Mouse (Mus musculus) midbrain, embryonic 11.5 days (tissue): Measurements from ENCODE around the gene Limch1. TPM values are rescaled to one million over a fixed set of nuclear protein-coding genes. Genes with fewer than 3 reads are reported as not detected.

Experiments
- ATAC-seq: fragments of 200-750 bp; cut with Nextera tagmentation; 2 replicates; pipeline ENCODE4 v1.8.0; 2017; ENCODE audit warnings: moderate TSS enrichment, moderate library complexity; ENCODE audit not compliant: low FRiP score
- DNase-seq: peaks from one replicate; pipeline ENCODE4 v3.0.0; 2015; ENCODE audit warnings: low spot score; ENCODE audit errors: missing footprints
- H3K27ac ChIP-seq: fragments of 300-500 bp; sonication (generic); 2 replicates; pipeline ENCODE4 v1.5.1; 2014; ENCODE audit warnings: low read depth, low read length
- H3K27me3 ChIP-seq: fragments of 300-500 bp; sonication (generic); 2 replicates; pipeline ENCODE4 v1.6.1; 2014; ENCODE audit warnings: mild to moderate bottlenecking, low read length, moderate library complexity, mixed read lengths; ENCODE audit not compliant: control insufficient read depth, insufficient read depth
- H3K36me3 ChIP-seq: fragments of 300-500 bp; sonication (generic); 2 replicates; pipeline ENCODE4 v1.6.1; 2014; ENCODE audit warnings: mild to moderate bottlenecking, low read length, moderate library complexity, mixed read lengths; ENCODE audit not compliant: control insufficient read depth, insufficient read depth
- H3K4me1 ChIP-seq: fragments of 300-500 bp; sonication (generic); 2 replicates; pipeline ENCODE4 v1.6.1; 2014; ENCODE audit warnings: low read length; ENCODE audit not compliant: control insufficient read depth, insufficient read depth
- H3K4me2 ChIP-seq: fragments of 300-500 bp; sonication (generic); 2 replicates; pipeline ENCODE4 v1.6.1; 2014; ENCODE audit warnings: mild to moderate bottlenecking, moderate library complexity
- H3K4me3 ChIP-seq: fragments of 300-500 bp; sonication (generic); 2 replicates; pipeline ENCODE4 v1.5.1; 2014; ENCODE audit warnings: low read depth, low read length
- H3K9ac ChIP-seq: fragments of 300-500 bp; sonication (generic); 2 replicates; pipeline ENCODE4 v1.6.1; 2014; ENCODE audit warnings: low read length
- H3K9me3 ChIP-seq: fragments of 300-500 bp; sonication (generic); 2 replicates; pipeline ENCODE4 v1.6.1; 2016; ENCODE audit warnings: low read length; ENCODE audit not compliant: control insufficient read depth
- WGBS: fragments of 180-500 bp; shearing (Covaris S2); extraction: QIAGEN DNeasy Blood & Tissue Kit; methylation state at CpG from one replicate; pipeline ENCODE4 v1.1.7; 2014; 5-methylcytosine and 5-hydroxymethylcytosine counted together
- polyA plus RNA-seq: library from polyadenylated mRNA; unstranded; fragments of >200 nt; fragmentation: Nextera tagmentation; extraction: Ambion mirVana; gene quantifications from 2 replicates; pipeline ENCODE4 v1.2.1, GENCODE M21; 2014

Gene Limch1
- polyA plus RNA-seq, 1 experiment from 2014 or later: 50.5 TPM

- Histone ChIP-seq H3K9me3 (no peaks in the 10 kb centered on the region), H3K27ac (peak overlapping the region; percentile 32), H3K9ac (no peak overlapping the region), H3K4me1 (peaks cover 9% of the 10 kb centered on the region; the same call in 1 of the 2 replicates), H3K4me3 (no peak overlapping the region), H3K36me3 (no peaks in the 10 kb centered on the region), H3K27me3 (no peaks in the 10 kb centered on the region), H3K4me2 (no peak overlapping the region)
- peak; percentile 85 for DNase-seq
- WGBS: 61% methylated on average over 6 of the region's 6 CpGs
- peak; percentile 89 for ATAC-seq
Measured at GRCm38 (mm10) chr5:66822500-66823205, 77.0 kb downstream of the Limch1 start.

DNA sequence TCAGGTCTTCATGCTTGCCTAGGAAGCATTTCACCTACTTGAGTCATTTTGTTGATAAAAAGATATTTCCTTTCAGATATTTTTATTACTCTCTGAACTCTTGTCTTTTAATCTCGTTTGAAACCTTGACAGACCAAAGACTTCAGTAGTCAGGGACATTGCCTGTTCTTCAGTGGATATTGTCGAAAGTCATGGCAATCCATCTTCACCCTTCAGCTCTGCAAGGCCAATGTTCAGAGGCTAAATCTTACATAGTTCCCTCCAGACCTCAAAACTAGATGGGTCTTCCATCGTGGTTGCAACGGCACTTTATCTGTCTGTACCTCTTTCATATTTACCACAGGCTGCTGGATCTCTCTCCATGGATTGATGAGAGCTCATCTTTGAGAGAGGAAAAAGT lies 80.0 kb downstream of the Limch1 start:
- Histone ChIP-seq H3K9me3 (no peaks in the 10 kb centered on the region), H3K36me3 (no peaks in the 10 kb centered on the region), H3K4me2 (no peak overlapping the region), H3K9ac (no peak overlapping the region), H3K4me3 (no peak overlapping the region), H3K27ac (no peak overlapping the region), H3K4me1 (peaks cover 9% of the 10 kb centered on the region; the same call in 1 of the 2 replicates), H3K27me3 (no peaks in the 10 kb centered on the region)
- 92% methylated on average over 4 of the region's 4 CpGs for WGBS
- ATAC-seq (no peak), DNase-seq (peak; percentile 80)

GRCm38 (mm10) chr5:66826844-66827243 lies 81.2 kb downstream of the Limch1 start:
- H3K27me3 ChIP-seq: no peaks in the 10 kb centered on the region
- no peak overlapping the region for H3K9ac ChIP-seq
- DNase-seq: no peak
- no peaks in the 10 kb centered on the region for H3K36me3 ChIP-seq
- 79% methylated on average over 8 of the region's 8 CpGs for WGBS
- H3K9me3 ChIP-seq: no peaks in the 10 kb centered on the region
- no peak overlapping the region for H3K4me2 ChIP-seq
- no peak overlapping the region for H3K4me3 ChIP-seq
- ATAC-seq: no peak
- no peak overlapping the region for H3K27ac ChIP-seq
- peaks cover 9% of the 10 kb centered on the region; the same call in 1 of the 2 replicates for H3K4me1 ChIP-seq

DNA sequence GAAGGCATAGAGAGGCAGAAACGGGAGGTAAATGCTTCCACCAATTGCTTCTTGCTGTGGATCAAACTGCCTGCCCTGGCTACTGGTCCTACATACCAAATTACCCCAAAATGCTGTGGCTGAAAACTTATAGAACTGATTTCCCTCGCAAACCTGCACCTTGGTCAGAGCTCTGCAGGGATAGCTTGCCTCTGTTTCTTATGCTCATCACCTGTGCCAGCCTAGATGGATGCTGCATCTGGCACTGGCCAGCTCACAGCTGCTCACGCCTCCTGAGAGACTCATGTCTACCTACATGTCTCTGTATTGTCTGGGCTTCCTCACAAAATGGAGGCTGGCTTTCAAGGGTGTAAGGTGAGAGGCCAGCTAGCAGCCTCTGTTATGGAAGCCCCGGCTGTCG lies 83.9 kb downstream of the Limch1 start:
- H3K4me2 ChIP-seq: no peak overlapping the region
- no peaks in the 10 kb centered on the region for H3K9me3 ChIP-seq
- ATAC-seq (no peak), DNase-seq (peak; percentile 61)
- H3K4me1 ChIP-seq: no peaks in the 10 kb centered on the region
- no peaks in the 10 kb centered on the region for H3K27me3 ChIP-seq
- H3K27ac ChIP-seq: no peak overlapping the region
- no peak overlapping the region for H3K9ac ChIP-seq
- H3K4me3 ChIP-seq: no peak overlapping the region
- no peaks in the 10 kb centered on the region for H3K36me3 ChIP-seq
- WGBS: 90% methylated on average over 5 of the region's 5 CpGs

DNA sequence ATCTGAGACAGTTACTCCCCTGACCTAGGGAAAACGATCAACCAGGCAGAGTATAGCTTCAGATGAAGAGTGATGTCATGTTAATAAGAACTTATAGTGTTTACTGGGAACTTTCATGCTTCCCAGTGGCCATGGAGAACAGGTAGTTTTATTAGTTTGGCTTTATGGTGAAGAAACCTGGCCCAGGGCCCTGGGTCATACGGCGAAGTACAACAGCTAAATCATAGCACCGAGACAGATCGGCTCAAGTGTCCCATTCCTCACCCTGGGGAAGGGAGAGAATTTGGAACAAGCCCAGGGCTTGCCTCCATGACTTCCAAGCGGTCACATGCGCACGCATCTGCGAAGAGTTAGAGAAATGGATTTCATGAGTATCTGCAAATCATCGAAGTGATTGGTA lies 84.6 kb downstream of the Limch1 start:
- Histone ChIP-seq H3K4me3 (no peak overlapping the region), H3K4me2 (no peak overlapping the region), H3K4me1 (no peaks in the 10 kb centered on the region), H3K27ac (no peak overlapping the region), H3K36me3 (no peaks in the 10 kb centered on the region), H3K27me3 (no peaks in the 10 kb centered on the region), H3K9me3 (no peaks in the 10 kb centered on the region), H3K9ac (no peak overlapping the region)
- ATAC-seq: no peak
- DNase-seq: no peak
- 96% methylated on average over 10 of the region's 10 CpGs for WGBS

DNA sequence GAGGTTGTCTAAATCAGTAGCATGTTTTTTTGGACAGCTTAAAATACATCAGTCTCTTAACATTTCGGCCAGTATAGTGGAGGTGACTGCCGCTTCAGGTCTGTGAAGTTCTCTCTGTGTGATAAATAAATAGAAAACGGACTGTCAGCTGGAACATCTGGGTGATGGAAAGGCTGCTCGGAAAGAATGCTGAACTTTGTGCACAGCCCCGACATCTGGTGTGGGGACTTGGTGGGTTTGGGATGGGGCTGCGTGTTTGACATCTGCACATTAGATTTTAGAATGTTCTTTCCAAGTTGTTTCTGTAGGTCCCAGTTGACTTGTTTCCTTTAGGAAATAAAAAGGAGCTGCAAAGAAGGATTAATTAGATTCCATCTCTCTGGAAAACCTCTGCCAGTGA lies 89.1 kb downstream of the Limch1 start:
- 78% methylated on average over 6 of the region's 6 CpGs for WGBS
- no peaks in the 10 kb centered on the region for H3K4me1 ChIP-seq
- no peak overlapping the region for H3K27ac ChIP-seq
- H3K4me2 ChIP-seq: no peak overlapping the region
- no peaks in the 10 kb centered on the region for H3K36me3 ChIP-seq
- no peak for ATAC-seq
- H3K9me3 ChIP-seq: no peaks in the 10 kb centered on the region
- no peak overlapping the region for H3K9ac ChIP-seq
- no peak for DNase-seq
- no peak overlapping the region for H3K4me3 ChIP-seq
- no peaks in the 10 kb centered on the region for H3K27me3 ChIP-seq

DNA sequence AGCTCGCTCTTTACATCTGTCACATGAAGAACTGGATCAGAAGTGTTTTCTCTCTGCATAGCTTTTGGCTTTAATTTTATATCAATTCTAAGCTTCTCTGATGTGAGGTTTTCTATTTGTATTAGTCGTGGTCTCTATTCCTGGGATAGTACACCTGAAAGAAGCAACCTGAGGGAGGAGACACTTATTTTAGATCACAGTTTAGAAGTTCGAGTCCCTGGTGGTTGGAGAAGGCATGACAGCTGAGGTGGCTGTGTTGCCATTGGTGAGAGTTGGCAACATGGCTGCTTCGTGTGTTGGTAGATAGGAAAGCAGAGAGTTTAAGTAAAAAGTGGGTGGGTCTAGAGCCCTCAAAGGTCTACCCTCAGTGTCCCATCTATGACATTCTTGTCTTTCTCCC lies 91.3 kb downstream of the Limch1 start:
- ATAC-seq (no peak), DNase-seq (peak; percentile 74)
- WGBS: 89% methylated on average over 4 of the region's 4 CpGs

GRCm38 (mm10) chr5:66841971-66842370 lies 96.3 kb downstream of the Limch1 start:
- H3K9me3 ChIP-seq: no peaks in the 10 kb centered on the region
- no peaks in the 10 kb centered on the region for H3K4me1 ChIP-seq
- H3K9ac ChIP-seq: no peak overlapping the region
- 95% methylated on average over 2 of the region's 2 CpGs for WGBS
- H3K27ac ChIP-seq: no peak overlapping the region
- ATAC-seq (no peak), DNase-seq (no peak)
- no peak overlapping the region for H3K4me3 ChIP-seq
- H3K27me3 ChIP-seq: no peaks in the 10 kb centered on the region
- H3K4me2 ChIP-seq: no peak overlapping the region
- H3K36me3 ChIP-seq: no peaks in the 10 kb centered on the region

More for the DNA sequence above, 91.3 kb downstream of the Limch1 start:
- H3K9me3 ChIP-seq: no peaks in the 10 kb centered on the region
- no peak overlapping the region for H3K4me2 ChIP-seq
- H3K36me3 ChIP-seq: no peaks in the 10 kb centered on the region
- no peak overlapping the region for H3K4me3 ChIP-seq
- H3K9ac ChIP-seq: no peak overlapping the region
- H3K27me3 ChIP-seq: no peaks in the 10 kb centered on the region
- H3K27ac ChIP-seq: no peak overlapping the region
- H3K4me1 ChIP-seq: no peaks in the 10 kb centered on the region

DNA sequence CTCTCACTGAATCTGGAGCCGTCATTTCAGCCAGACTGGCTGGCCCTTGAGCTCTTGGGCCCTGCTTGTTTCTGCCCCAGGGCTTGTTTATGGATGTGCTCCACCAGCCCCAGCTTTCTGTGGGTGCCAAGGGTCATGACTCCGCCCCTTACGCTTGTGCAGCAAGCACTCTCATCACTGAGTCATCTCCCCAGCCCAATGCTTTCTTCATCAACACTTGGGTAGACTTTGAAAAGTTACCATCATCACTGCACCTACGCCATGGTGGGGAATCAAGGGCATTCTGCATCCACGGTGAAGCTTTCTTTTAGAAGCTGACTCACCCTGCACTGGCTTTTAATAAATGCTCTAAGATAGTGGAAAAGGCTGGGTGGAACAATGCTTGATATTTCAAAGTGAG lies 97.1 kb downstream of the Limch1 start:
- Histone ChIP-seq H3K27me3 (no peaks in the 10 kb centered on the region), H3K36me3 (no peaks in the 10 kb centered on the region), H3K4me1 (no peaks in the 10 kb centered on the region), H3K9ac (no peak overlapping the region), H3K27ac (no peak overlapping the region), H3K4me2 (no peak overlapping the region), H3K9me3 (no peaks in the 10 kb centered on the region), H3K4me3 (no peak overlapping the region)
- 94% methylated on average over 5 of the region's 5 CpGs for WGBS
- ATAC-seq: no peak
- no peak for DNase-seq
